Mouse (Mus musculus): ENCODE measurements at regions not wholly inside any gene's neighbourhood (a gene's known extent, or its start where the extent isn't known, plus 50 kb on each side); places are given as distances from the start of the nearest gene placed in this dataset.
"Not testable (repeated sequence)": the region's sequence is repeated elsewhere in the genome, so short reads cannot be mapped to it uniquely, and the experiment has no call there.

GRCm38 (mm10) chr9:3116311-3116710 is 79.6 kb downstream of the Gm10715 start:
- not testable (repeated sequence) for ATAC-seq (ENCODE audit: insufficient number of reproducible peaks, insufficient read depth, low FRiP score, low TSS enrichment, low read depth); H3K4me2 ChIP-seq; H3K27ac ChIP-seq; H3K27me3 ChIP-seq; H3K9ac ChIP-seq (replicated peaks); H3K36me3 ChIP-seq; H3K4me1 ChIP-seq (replicated peaks); H3K4me3 ChIP-seq (replicated peaks)
- peaks cover 41% of the 10 kb centered on the region for H3K9me3 ChIP-seq
- 95% methylated on average over 20 of the region's 20 CpGs for WGBS

GRCm38 (mm10) chr9:3161181-3161580 is 124.5 kb downstream of the Gm10715 start:
- Histone ChIP-seq H3K4me2 (no peak overlapping the region), H3K9ac (replicated peaks) (no peak overlapping the region), H3K27ac (no peak overlapping the region), H3K36me3 (no peaks in the 10 kb centered on the region), H3K9me3 (peaks cover 57% of the 10 kb centered on the region), H3K27me3 (no peaks in the 10 kb centered on the region), H3K4me3 (replicated peaks) (no peak overlapping the region), H3K4me1 (replicated peaks) (no peaks in the 10 kb centered on the region)
- ATAC-seq (ENCODE audit: insufficient number of reproducible peaks, insufficient read depth, low FRiP score, low TSS enrichment, low read depth), result no peak

GRCm38 (mm10) chr9:3184343-3184742 is 147.7 kb downstream of the Gm10715 start:
- H3K4me2 ChIP-seq, result no peak overlapping the region
- no peaks in the 10 kb centered on the region for H3K36me3 ChIP-seq
- no peaks in the 10 kb centered on the region for H3K27me3 ChIP-seq
- H3K4me1 ChIP-seq (replicated peaks), result no peaks in the 10 kb centered on the region
- no peak for ATAC-seq (ENCODE audit: insufficient number of reproducible peaks, insufficient read depth, low FRiP score, low TSS enrichment, low read depth)
- peaks cover 58% of the 10 kb centered on the region for H3K9me3 ChIP-seq
- H3K4me3 ChIP-seq (replicated peaks), result no peak overlapping the region
- H3K9ac ChIP-seq (replicated peaks), result no peak overlapping the region
- no peak overlapping the region for H3K27ac ChIP-seq

GRCm38 (mm10) chr9:3199151-3200018 is 135.6 kb upstream of the Alkbh8 start:
- no peak overlapping the region for H3K4me2 ChIP-seq
- no peaks in the 10 kb centered on the region for H3K4me1 ChIP-seq (replicated peaks)
- no peak for ATAC-seq (ENCODE audit: insufficient number of reproducible peaks, insufficient read depth, low FRiP score, low TSS enrichment, low read depth)
- H3K27ac ChIP-seq, result no peak overlapping the region
- no peak overlapping the region for H3K4me3 ChIP-seq (replicated peaks)
- peaks cover 25% of the 10 kb centered on the region for H3K9me3 ChIP-seq
- no peaks in the 10 kb centered on the region for H3K36me3 ChIP-seq
- H3K9ac ChIP-seq (replicated peaks), result no peak overlapping the region
- no peaks in the 10 kb centered on the region for H3K27me3 ChIP-seq
- WGBS, result 36% methylated on average over 33 of the region's 33 CpGs

GRCm38 (mm10) chr9:3200019-3200347 is 135.0 kb upstream of the Alkbh8 start:
- not testable (repeated sequence) for H3K27ac ChIP-seq; ATAC-seq (ENCODE audit: insufficient number of reproducible peaks, insufficient read depth, low FRiP score, low TSS enrichment, low read depth); H3K9ac ChIP-seq (replicated peaks); H3K4me1 ChIP-seq (replicated peaks); H3K36me3 ChIP-seq; H3K4me2 ChIP-seq; H3K27me3 ChIP-seq; H3K4me3 ChIP-seq (replicated peaks)
- 49% methylated on average over 16 of the region's 16 CpGs for WGBS
- peaks cover 25% of the 10 kb centered on the region for H3K9me3 ChIP-seq

DNA sequence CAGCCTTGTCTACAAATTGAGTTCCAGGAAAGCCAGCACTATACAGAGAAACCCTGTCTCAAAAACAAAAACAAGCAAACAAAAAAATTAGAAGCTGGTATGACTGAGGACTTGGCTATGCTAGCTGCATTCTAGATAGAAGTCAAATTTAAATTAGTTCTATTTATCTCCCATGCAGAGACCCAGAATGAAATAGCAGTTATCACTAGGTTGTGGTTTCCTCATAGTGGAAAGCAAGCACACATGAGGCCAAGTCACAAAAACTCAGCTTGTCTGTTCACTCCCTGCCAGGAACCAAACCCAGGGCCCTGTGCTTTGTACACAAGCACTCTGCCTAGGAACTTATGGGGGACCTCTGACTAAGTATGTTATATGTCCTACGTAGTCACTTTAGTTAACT is 126.8 kb upstream of the Alkbh8 start:
- not testable (repeated sequence) for H3K4me3 ChIP-seq (replicated peaks); H3K4me2 ChIP-seq; H3K36me3 ChIP-seq; ATAC-seq (ENCODE audit: insufficient number of reproducible peaks, insufficient read depth, low FRiP score, low TSS enrichment, low read depth); H3K27ac ChIP-seq; H3K9me3 ChIP-seq; H3K27me3 ChIP-seq; H3K4me1 ChIP-seq (replicated peaks); H3K9ac ChIP-seq (replicated peaks)
- WGBS, result 96% methylated on average over 1 of the region's 1 CpGs

DNA sequence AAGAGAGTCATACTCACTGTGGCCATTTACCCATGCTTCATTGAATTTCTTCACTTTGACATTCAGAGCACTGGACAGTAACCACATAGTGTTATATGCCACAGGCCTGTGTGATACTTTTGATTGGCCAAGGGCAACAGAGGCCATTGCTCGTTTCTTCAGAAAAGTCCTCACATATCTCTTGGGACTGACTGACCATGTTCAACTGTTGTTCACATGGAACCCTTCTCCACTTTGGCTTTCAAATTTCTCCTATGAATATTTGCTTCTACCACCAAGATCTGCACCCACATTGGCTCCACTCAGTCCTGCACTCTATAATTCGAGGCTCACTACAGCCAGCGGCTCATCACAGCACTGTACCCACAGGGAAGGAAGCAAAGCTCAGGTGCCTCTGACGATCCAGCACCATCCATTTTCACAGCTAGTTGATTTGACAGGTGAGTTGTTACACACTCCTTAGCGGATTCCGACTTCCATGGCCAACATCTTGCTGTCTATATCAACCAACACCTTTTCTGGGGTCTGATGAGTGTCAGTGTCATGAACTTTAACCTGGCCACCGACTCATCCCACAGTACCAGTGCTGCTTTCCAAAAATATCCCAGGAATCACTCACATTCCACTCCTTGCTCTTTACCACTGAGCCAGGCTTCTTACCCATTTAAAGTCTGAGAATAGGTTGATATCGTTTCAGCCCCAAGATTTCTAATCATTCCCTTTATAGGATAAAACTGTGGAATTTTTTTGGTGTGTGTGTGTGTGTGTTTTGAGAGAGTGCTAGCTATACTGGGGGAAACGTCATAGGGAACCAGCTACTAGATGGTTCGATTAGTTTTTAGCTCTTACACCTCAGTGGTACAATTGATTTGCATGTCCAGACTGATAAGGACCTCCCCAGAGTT is 76.3 kb upstream of the Alkbh8 start:
- H3K9ac ChIP-seq (replicated peaks), result no peak overlapping the region

DNA sequence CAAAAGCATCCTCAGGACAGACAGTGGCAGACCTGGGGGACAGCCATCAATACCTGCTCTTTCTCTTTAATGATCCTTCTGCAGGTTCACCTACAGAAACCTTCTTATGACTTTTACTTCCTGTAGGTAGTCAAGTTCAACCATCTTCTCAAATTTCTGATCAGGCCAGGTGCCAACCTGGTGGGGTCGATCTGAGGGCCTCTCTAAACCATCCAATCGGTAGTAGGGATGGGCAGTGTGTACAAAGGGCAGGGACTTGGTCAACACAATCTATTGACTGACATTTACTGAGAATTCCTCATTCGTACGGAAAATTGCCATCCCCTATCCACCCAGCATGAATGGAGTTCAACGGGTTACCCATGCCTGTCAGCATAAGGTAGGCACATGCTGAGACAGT is 74.8 kb upstream of the Alkbh8 start:
- Histone ChIP-seq H3K36me3 (no peaks in the 10 kb centered on the region), H3K4me1 (replicated peaks) (no peaks in the 10 kb centered on the region), H3K9me3 (peaks cover 63% of the 10 kb centered on the region), H3K9ac (replicated peaks) (no peak overlapping the region), H3K4me2 (no peak overlapping the region), H3K27me3 (no peaks in the 10 kb centered on the region), H3K27ac (no peak overlapping the region), H3K4me3 (replicated peaks) (no peak overlapping the region)
- ATAC-seq (ENCODE audit: insufficient number of reproducible peaks, insufficient read depth, low FRiP score, low TSS enrichment, low read depth), result no peak
- WGBS, result 80% methylated on average over 5 of the region's 5 CpGs

More for the DNA sequence above, 76.3 kb upstream of the Alkbh8 start:
- H3K27me3 ChIP-seq, result no peaks in the 10 kb centered on the region
- no peaks in the 10 kb centered on the region for H3K4me1 ChIP-seq (replicated peaks)
- no peaks in the 10 kb centered on the region for H3K36me3 ChIP-seq
- ATAC-seq (ENCODE audit: insufficient number of reproducible peaks, insufficient read depth, low FRiP score, low TSS enrichment, low read depth), result peak; percentile 100
- no peak overlapping the region for H3K27ac ChIP-seq
- peaks cover 60% of the 10 kb centered on the region for H3K9me3 ChIP-seq
- no peak overlapping the region for H3K4me2 ChIP-seq
- no peak overlapping the region for H3K4me3 ChIP-seq (replicated peaks)
- WGBS, result 63% methylated on average over 10 of the region's 10 CpGs

DNA sequence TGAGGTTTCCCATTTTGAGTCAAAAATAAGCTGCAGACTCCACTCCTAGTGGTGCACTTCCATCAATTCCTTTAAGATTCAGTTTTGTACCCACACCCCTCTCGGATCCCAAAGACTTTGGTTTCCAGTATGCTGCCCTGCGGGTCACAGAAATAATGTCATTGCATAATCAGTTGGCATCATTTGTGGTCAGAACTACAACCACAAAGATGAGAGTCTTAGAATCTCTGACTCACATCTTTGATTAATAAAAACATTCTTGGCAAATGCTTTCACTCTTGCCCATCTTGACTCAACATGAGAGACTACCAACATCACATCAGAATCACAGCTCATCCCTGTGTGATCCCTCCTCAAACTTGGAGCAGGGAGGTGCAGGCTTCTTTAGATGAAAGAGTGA is 74.1 kb upstream of the Alkbh8 start:
- H3K27me3 ChIP-seq, result no peaks in the 10 kb centered on the region
- no peak overlapping the region for H3K4me2 ChIP-seq
- H3K9ac ChIP-seq (replicated peaks), result no peak overlapping the region
- H3K9me3 ChIP-seq, result peaks cover 63% of the 10 kb centered on the region
- 80% methylated on average over 2 of the region's 2 CpGs for WGBS
- no peak overlapping the region for H3K27ac ChIP-seq
- no peak for ATAC-seq (ENCODE audit: insufficient number of reproducible peaks, insufficient read depth, low FRiP score, low TSS enrichment, low read depth)
- H3K36me3 ChIP-seq, result no peaks in the 10 kb centered on the region
- no peak overlapping the region for H3K4me3 ChIP-seq (replicated peaks)
- no peaks in the 10 kb centered on the region for H3K4me1 ChIP-seq (replicated peaks)

- Histone ChIP-seq H3K4me1 (replicated peaks) (no peaks in the 10 kb centered on the region), H3K4me3 (replicated peaks) (no peak overlapping the region), H3K9ac (replicated peaks) (no peak overlapping the region), H3K36me3 (no peaks in the 10 kb centered on the region), H3K27ac (no peak overlapping the region), H3K9me3 (peaks cover 50% of the 10 kb centered on the region), H3K4me2 (no peak overlapping the region), H3K27me3 (no peaks in the 10 kb centered on the region)
- no peak for ATAC-seq (ENCODE audit: insufficient number of reproducible peaks, insufficient read depth, low FRiP score, low TSS enrichment, low read depth)
Measured at GRCm38 (mm10) chr9:3264467-3264866, 70.5 kb upstream of the Alkbh8 start.

DNA sequence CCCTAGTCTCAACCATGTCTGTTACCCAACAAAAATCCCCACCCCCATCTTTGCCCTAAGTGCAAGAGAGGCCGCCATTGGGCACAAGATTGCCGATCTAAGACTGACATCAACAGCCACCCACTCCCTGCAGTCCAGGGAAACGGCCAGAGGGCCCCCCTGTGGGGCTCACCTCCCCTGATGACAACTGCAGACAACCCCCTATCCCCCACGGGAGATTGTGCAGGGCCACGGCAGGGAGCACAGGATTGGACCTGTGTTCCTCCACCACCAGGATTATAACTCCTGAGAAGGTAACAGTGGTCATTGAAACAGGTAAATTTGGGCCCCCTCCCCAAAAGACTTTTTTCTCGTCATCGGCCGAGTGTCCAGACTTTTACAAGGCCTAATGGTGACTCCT is 54.4 kb upstream of the Alkbh8 start:
- not testable (repeated sequence) for H3K4me3 ChIP-seq (replicated peaks); H3K4me1 ChIP-seq (replicated peaks); ATAC-seq (ENCODE audit: insufficient number of reproducible peaks, insufficient read depth, low FRiP score, low TSS enrichment, low read depth); H3K36me3 ChIP-seq; H3K9ac ChIP-seq (replicated peaks); H3K4me2 ChIP-seq; H3K27me3 ChIP-seq; H3K27ac ChIP-seq
- peaks cover 28% of the 10 kb centered on the region for H3K9me3 ChIP-seq
- 83% methylated on average over 8 of the region's 8 CpGs for WGBS
